Mouse (Mus musculus) cerebellum, adult 8-10 months (tissue): Measurements from ENCODE around the gene Cep63.
A peak's percentile ranks its signal among the peaks of the same experiment; 100 is the strongest.

Source experiments
- DNase-seq: peaks from one replicate; pipeline ENCODE4 v3.0.0; 2022

Cep63 gene

GRCm38 (mm10) chr9:102549211-102549610, 77.1 kb downstream of the Cep63 start:
- no peak for DNase-seq

DNA sequence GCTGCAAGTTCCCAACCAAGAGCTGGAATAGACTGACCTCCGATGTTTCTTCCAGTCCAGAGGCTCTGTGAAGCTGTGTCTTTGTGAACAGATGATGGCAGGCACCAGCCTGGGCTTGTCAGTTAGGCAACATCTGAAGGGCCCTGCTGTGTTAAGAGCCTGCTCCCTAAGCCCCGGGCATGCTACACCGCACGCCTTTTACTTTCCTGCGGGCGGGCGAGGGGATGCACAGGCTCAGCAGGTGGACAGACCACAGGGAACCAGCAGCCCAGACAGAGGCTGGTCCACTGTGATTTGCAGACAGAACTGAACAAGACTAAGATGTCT, 79.3 kb downstream of the Cep63 start:
- no peak for DNase-seq

DNA sequence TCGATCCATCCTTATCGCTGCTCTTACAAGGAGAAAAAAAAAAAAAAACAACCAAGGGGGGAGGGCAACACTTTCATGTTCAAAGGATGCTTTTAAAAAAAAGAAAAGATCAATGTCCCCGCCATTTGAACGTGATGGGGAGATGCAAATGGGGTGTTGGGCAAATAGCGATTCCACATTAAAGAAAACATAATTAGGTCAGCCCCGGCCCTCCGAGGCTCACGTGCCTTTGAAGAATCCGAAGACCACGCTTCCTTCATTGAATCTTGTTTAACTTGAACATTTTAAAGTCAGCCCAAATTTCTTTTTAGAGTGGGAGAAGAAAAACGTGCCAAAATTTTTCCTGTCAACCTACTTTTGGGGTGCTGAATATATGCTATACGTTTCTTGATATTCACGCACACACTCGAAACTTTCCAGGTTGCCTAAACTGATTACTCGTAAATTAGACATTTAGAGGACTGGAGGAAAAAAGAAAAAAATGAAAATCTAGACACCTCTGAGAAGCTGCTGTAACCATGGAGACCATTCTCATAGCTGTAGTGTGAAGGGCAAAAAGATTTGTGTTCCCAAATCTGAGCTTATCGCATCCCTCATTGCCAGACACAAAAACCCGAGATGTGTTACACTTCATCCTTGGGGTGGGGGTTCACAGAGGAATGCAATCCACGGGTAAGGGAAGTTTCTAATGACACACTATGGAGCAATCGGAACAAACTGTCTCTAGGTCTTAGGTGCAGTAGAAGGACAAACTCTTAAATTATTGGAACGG, 79.9 kb downstream of the Cep63 start:
- DNase-seq, result no peak

GRCm38 (mm10) chr9:102545406-102546255, 80.7 kb downstream of the Cep63 start:
- DNase-seq, result no peak

- DNase-seq, result peak; percentile 87
Observed at GRCm38 (mm10) chr9:102544773-102545366, 81.5 kb downstream of the Cep63 start.

- peak; percentile 7 for DNase-seq
Observed at GRCm38 (mm10) chr9:102544116-102544772, 82.1 kb downstream of the Cep63 start.

DNA sequence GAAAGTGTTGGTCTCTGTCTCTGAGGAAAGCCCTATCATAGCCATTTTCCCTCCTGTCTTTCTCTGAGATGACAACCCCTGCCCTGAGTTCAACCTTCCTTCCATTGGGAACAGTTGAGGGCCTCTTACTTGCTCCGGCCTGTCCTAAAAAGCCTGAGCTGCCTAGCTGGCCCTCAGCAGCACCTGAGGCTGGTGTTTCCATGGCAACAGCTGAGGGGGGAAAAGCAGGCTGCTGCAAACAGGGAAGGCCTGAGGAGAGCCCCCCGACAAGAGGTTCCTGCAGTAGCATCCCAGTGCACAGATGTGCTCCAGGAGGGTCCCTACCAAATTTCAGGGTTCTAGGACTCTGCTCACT, 82.6 kb downstream of the Cep63 start:
- no peak for DNase-seq

- no peak for DNase-seq
Observed at GRCm38 (mm10) chr9:102542540-102542939, 83.8 kb downstream of the Cep63 start.

- no peak for DNase-seq
Observed at GRCm38 (mm10) chr9:102541666-102542065, 84.7 kb downstream of the Cep63 start.

DNA sequence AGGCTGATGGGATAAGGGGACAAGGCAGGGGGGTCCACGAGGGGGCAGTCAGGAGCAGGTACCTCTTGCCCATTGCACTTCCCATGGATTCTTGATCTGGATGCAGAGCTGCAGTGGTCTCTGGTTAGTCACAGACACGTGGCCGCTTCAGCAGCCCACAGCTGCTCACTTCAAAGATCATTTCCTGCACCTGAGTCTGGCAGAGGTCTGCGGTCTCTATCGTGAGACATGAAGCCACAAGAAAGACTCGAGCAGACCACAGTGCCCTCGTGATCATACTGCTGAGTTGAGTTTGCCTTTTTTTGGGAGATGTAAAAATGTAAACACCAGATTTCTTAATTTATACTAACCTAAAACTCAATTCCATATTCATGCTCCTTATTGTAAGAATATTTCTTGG, 86.6 kb downstream of the Cep63 start:
- DNase-seq, result no peak

DNA sequence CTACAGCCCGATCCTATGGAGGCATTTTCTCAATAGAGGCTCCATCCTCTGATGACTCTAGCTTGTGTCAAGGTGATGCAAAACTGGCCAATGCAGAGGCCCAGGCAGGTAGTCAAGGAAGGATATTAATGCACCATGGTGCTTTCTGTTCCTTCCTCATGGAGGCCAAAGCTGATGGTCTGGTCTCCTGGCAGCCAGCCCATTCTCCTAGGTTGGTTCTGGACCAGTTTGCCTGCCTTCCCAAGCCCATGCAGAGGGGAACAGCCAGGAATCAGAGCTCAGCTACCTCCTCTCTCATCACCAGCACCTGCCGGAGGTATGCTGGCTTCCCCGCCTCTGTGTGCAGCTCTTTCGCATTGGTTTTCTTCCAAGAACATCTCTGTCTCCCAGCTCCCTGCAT, 89.4 kb downstream of the Cep63 start:
- no peak for DNase-seq
